Mouse (Mus musculus) limb, embryonic 11.5 days (tissue): ENCODE results near the gene Pdgfd. TPM values are rescaled to one million over a fixed set of nuclear protein-coding genes. Genes with fewer than 3 reads are reported as not detected.

Experiments
- ATAC-seq: fragments of 200-750 bp; cut with Nextera tagmentation; 2 replicates; pipeline ENCODE4 v1.8.0; 2017; ENCODE audit warnings: low read depth; ENCODE audit not compliant: insufficient number of reproducible peaks, low FRiP score, low TSS enrichment
- DNase-seq: peaks from one replicate; pipeline ENCODE4 v3.0.0-alpha.2; 2015; ENCODE audit warnings: low spot score
- H3K27ac ChIP-seq: fragments of 300-500 bp; sonication (generic); replicated peaks from 2 replicates; pipeline ENCODE4 v1.5.1; 2014; ENCODE audit warnings: low read depth, mild to moderate bottlenecking, low read length
- H3K27me3 ChIP-seq: fragments of 300-500 bp; sonication (generic); 2 replicates; pipeline ENCODE4 v1.6.1; 2014; ENCODE audit warnings: mild to moderate bottlenecking, low read length, mixed read lengths; ENCODE audit not compliant: control insufficient read depth, insufficient read depth
- H3K36me3 ChIP-seq: fragments of 300-500 bp; sonication (generic); 2 replicates; pipeline ENCODE4 v1.6.1; 2014; ENCODE audit warnings: mild to moderate bottlenecking, low read length, moderate library complexity, mixed read lengths; ENCODE audit not compliant: control insufficient read depth, insufficient read depth
- H3K4me1 ChIP-seq: fragments of 300-500 bp; sonication (generic); 2 replicates; pipeline ENCODE4 v1.6.1; 2014; ENCODE audit warnings: low read length, mixed read lengths; ENCODE audit not compliant: control insufficient read depth, insufficient read depth
- H3K4me2 ChIP-seq: fragments of 300-500 bp; sonication (generic); 2 replicates; pipeline ENCODE4 v1.6.1; 2014; ENCODE audit warnings: low read depth, mild to moderate bottlenecking, moderate library complexity; ENCODE audit not compliant: severe bottlenecking
- H3K4me3 ChIP-seq: fragments of 300-500 bp; sonication (generic); 2 replicates; pipeline ENCODE4 v1.5.1; 2014; ENCODE audit warnings: low read depth, low read length
- H3K9ac ChIP-seq: fragments of 300-500 bp; sonication (generic); 2 replicates; pipeline ENCODE4 v1.6.1; 2014; ENCODE audit warnings: mild to moderate bottlenecking, low read length
- H3K9me3 ChIP-seq: fragments of 300-500 bp; sonication (generic); 2 replicates; pipeline ENCODE4 v1.6.1; 2016; ENCODE audit warnings: low read length; ENCODE audit not compliant: control insufficient read depth
- WGBS: fragments of 180-500 bp; shearing (Covaris S2); extraction: QIAGEN DNeasy Blood & Tissue Kit; methylation state at CpG from one replicate; pipeline ENCODE4 v1.1.7; 2014; 5-methylcytosine and 5-hydroxymethylcytosine counted together
- polyA plus RNA-seq: library from polyadenylated mRNA; unstranded; fragments of >200 nt; fragmentation: Nextera tagmentation; extraction: Ambion mirVana; gene quantifications from 2 replicates; pipeline ENCODE4 v1.2.1, GENCODE M21; 2014

Pdgfd gene
- 4.6 and 7.7 TPM in 2 replicates for polyA plus RNA-seq

GRCm38 (mm10) chr9:6168391-6169037 lies at the start of gene Pdgfd:
Gene Pdgfd, plus strand, starts transcription at chr9:6168584.
- 3% methylated on average over 32 of the region's 32 CpGs for WGBS
- ATAC-seq (peak; percentile 89), DNase-seq (peak; percentile 83)
- H3K4me3 ChIP-seq, result peak within 1 kb of the TSS; percentile 39
- no peaks in the 10 kb centered on the region for H3K27me3 ChIP-seq
- H3K36me3 ChIP-seq, result no peaks in the 10 kb centered on the region
- H3K9ac ChIP-seq, result peak within 1 kb of the TSS; percentile 56
- no peak within 1 kb of the TSS for H3K27ac ChIP-seq
- no peaks in the 10 kb centered on the region for H3K4me1 ChIP-seq
- no peaks in the 10 kb centered on the region for H3K9me3 ChIP-seq
- peak within 1 kb of the TSS; percentile 64 for H3K4me2 ChIP-seq

DNA sequence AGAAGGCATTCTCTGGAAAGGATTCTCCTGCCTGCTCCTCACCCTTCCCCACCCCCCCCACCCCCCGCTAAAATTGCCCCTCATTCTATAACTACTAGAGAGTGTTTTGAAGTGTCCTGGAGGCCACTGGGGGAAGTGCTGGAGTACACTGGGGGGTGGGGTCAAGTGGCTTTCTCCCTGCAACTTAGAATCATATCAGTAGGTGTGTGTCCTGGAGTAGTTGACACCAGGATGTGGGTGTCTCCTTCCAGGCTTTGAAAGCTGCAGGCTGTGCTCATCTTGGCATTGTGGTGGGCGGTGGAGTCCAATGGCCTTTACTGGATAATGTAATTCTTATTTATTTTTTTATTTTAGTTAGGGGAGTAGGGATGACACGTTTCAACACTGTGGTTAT lies 651 bp downstream of the Pdgfd start:
- no peak overlapping the region for H3K27ac ChIP-seq
- 62% methylated on average over 3 of the region's 3 CpGs for WGBS
- peak overlapping the region; percentile 39 for H3K4me3 ChIP-seq
- no peaks in the 10 kb centered on the region for H3K4me1 ChIP-seq
- no peak overlapping the region; the same call in 1 of the 2 replicates for H3K9ac ChIP-seq
- H3K4me2 ChIP-seq, result peak overlapping the region; percentile 64
- no peaks in the 10 kb centered on the region for H3K27me3 ChIP-seq
- H3K36me3 ChIP-seq, result no peaks in the 10 kb centered on the region
- H3K9me3 ChIP-seq, result no peaks in the 10 kb centered on the region
- ATAC-seq (peak; percentile 61; the same call in 1 of the 2 replicates), DNase-seq (no peak)

- H3K4me2 ChIP-seq, result no peak overlapping the region
- ATAC-seq, result no peak
- DNase-seq, result no peak
- H3K27ac ChIP-seq, result no peak overlapping the region
- WGBS, result 56% methylated on average over 9 of the region's 9 CpGs
- no peaks in the 10 kb centered on the region for H3K36me3 ChIP-seq
- no peaks in the 10 kb centered on the region for H3K9me3 ChIP-seq
- H3K27me3 ChIP-seq, result no peaks in the 10 kb centered on the region
- no peaks in the 10 kb centered on the region for H3K4me1 ChIP-seq
- H3K4me3 ChIP-seq, result no peak overlapping the region
- no peak overlapping the region for H3K9ac ChIP-seq
These were observed 2.6 kb downstream of the Pdgfd start for GRCm38 (mm10) chr9:6170962-6171361.

- Histone ChIP-seq H3K27ac (no peak overlapping the region), H3K4me1 (no peaks in the 10 kb centered on the region), H3K36me3 (no peaks in the 10 kb centered on the region), H3K9ac (no peak overlapping the region), H3K9me3 (no peaks in the 10 kb centered on the region), H3K4me3 (no peak overlapping the region), H3K4me2 (no peak overlapping the region), H3K27me3 (no peaks in the 10 kb centered on the region)
- ATAC-seq (no peak), DNase-seq (no peak)
- WGBS, result 87% methylated on average over 1 of the region's 1 CpGs
These were observed 4.9 kb downstream of the Pdgfd start for GRCm38 (mm10) chr9:6173276-6173675.

GRCm38 (mm10) chr9:6175731-6176130 lies 7.3 kb downstream of the Pdgfd start:
- WGBS, result 90% methylated on average over 4 of the region's 4 CpGs
- no peaks in the 10 kb centered on the region for H3K4me1 ChIP-seq
- ATAC-seq, result no peak

DNA sequence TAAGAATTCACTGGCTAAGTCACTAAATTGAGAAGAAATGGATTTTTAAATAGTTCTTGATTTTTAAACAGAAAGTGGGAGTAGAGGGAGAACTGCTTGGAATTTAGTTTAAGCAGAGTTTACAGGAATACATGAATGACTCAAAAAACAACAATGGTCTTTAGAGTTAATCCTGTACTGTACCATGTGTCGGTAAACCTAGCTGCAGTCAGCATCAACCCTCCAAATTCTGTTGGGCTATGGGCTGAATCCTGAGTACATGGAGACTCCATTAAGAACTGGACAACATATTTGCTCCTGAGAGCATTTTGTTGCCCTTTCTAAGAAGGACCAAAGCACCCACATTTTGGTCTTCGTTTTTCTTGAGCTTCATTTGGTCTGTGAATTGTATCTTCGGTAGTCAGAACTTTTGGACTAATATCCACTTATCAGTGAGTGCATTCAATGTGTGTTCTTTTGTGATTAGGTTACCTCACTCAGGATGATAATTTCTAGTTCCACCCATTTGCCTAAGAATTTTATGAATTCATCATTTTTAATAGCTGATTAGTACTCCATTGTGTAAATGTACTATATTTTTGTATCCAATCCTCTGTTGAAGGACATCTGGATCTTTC lies 14.0 kb downstream of the Pdgfd start:
- H3K4me3 ChIP-seq, result no peak overlapping the region
- ATAC-seq (no peak), DNase-seq (no peak)
- H3K4me1 ChIP-seq, result no peaks in the 10 kb centered on the region
- no peak overlapping the region for H3K27ac ChIP-seq
- no peaks in the 10 kb centered on the region for H3K27me3 ChIP-seq
- 90% methylated on average over 3 of the region's 3 CpGs for WGBS
- H3K9me3 ChIP-seq, result no peaks in the 10 kb centered on the region
- no peaks in the 10 kb centered on the region for H3K36me3 ChIP-seq
- H3K9ac ChIP-seq, result no peak overlapping the region
- H3K4me2 ChIP-seq, result no peak overlapping the region

More at GRCm38 (mm10) chr9:6175731-6176130, 7.3 kb downstream of the Pdgfd start:
- H3K27ac ChIP-seq, result no peak overlapping the region
- no peaks in the 10 kb centered on the region for H3K9me3 ChIP-seq
- no peak for DNase-seq
- no peaks in the 10 kb centered on the region for H3K27me3 ChIP-seq
- H3K4me2 ChIP-seq, result no peak overlapping the region
- H3K9ac ChIP-seq, result no peak overlapping the region
- no peak overlapping the region for H3K4me3 ChIP-seq
- H3K36me3 ChIP-seq, result no peaks in the 10 kb centered on the region

DNA sequence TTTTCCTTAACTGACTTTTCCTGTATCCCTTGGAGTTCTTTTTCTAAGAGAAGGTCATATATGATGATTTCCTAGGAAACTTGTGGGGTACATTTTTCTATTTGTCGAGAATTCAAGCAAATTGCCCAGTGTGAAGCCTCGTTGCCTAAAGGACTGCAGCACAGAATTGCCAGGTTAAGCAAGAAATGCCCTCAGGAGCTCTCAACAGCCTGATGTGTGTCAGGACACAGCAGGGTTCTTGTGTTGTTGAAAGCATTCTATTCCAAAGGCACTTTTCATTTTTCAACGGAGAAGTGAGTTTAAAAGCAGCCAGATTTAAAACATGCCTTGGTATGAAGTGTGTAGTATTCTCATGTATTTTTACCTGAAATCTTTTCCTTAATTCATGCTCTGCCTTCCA lies 19.6 kb downstream of the Pdgfd start:
- Histone ChIP-seq H3K9ac (no peak overlapping the region), H3K9me3 (no peaks in the 10 kb centered on the region), H3K4me1 (no peaks in the 10 kb centered on the region), H3K4me2 (no peak overlapping the region), H3K4me3 (no peak overlapping the region), H3K27ac (no peak overlapping the region), H3K27me3 (no peaks in the 10 kb centered on the region), H3K36me3 (no peaks in the 10 kb centered on the region)
- DNase-seq, result no peak
- no peak for ATAC-seq
- 40% methylated on average over 3 of the region's 3 CpGs for WGBS

DNA sequence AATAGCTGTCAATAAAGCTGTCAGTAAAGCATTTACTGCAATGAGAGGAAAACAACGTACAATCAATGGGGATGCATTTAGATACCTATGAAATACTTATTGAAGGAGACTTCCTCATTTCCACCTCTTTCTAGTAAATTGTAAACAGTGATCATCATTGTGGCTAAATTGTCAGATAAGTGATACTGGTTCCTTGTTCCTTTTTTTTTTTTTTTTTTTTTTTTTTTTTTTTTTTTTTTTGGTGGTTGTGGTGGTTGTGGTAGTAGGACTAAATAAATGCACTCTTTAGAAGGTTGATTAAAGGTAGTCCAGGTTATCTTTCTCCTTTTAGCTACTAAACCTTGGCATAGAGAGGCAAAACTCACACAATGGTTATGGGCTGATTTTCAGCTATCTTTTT lies 25.0 kb downstream of the Pdgfd start:
- 50% methylated on average over 1 of the region's 1 CpGs for WGBS

More for the DNA sequence above, 25.0 kb downstream of the Pdgfd start:
- H3K4me1 ChIP-seq, result no peaks in the 10 kb centered on the region
- no peaks in the 10 kb centered on the region for H3K36me3 ChIP-seq
- H3K27ac ChIP-seq, result no peak overlapping the region
- H3K9me3 ChIP-seq, result no peaks in the 10 kb centered on the region
- H3K4me2 ChIP-seq, result no peak overlapping the region
- no peak for ATAC-seq
- no peak overlapping the region for H3K9ac ChIP-seq
- no peak overlapping the region for H3K4me3 ChIP-seq
- DNase-seq, result no peak
- no peaks in the 10 kb centered on the region for H3K27me3 ChIP-seq
